Mouse (Mus musculus): ENCODE results near the gene Styxl1. TPM values are rescaled to one million over a fixed set of nuclear protein-coding genes. Genes with fewer than 3 reads are reported as not detected.

Styxl1 gene
- total RNA-seq, 2 experiments from 2014 or later = 0.27 to 0.73 TPM

GRCm38 (mm10) chr5:135725991-135726390, 52.2 kb downstream of the Styxl1 start:
- DNase-seq = no peak

DNA sequence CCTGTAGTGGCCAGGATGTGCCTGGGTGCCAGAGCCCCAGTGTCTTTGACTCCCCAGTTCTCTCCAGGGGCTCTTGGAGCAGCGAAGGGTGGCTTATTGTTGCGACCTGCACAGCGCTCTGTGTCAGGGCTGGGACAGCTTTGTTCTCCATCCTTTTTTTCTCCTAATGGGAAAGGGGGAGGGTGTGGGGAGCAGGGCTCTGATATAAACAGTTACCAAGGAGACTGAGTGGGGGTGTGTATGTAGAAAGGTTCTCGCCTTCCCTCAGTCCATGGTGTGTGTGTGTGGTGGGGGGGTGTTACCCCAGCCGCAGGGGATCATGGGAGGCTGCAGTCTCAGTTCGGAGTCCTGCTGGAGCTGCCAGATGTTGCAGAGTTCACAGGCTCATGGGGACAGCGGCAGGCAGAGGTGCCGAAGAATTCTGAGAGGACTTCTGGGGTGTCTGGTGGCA, 52.8 kb downstream of the Styxl1 start:
- peak; percentile 48 for DNase-seq

GRCm38 (mm10) chr5:135724536-135725322, 53.5 kb downstream of the Styxl1 start:
- DNase-seq = peak; percentile 56

- no peak for DNase-seq
Measured at GRCm38 (mm10) chr5:135723165-135723751, 54.9 kb downstream of the Styxl1 start.

DNA sequence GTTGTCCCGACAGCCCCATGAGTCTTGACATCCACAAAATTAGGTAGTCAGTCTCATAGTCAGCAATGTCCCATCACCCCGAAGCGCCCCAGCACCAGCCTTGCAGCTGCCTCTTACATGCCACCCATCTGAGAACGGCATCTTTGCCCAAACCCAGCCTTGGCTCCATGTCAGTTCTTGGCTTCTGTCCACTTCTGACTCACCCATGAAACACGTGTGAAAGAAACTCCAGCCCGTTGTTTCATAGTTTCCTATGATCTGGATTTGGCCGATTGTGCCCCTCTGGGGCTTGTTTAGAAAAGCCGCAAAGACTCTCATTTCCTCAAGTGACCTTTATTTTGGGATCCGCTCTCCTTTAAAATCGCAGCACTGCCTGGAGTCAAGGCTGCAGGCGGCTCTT, 56.1 kb downstream of the Styxl1 start:
- DNase-seq = peak; percentile 89

- no peak for DNase-seq
Measured at GRCm38 (mm10) chr5:135721076-135721475, 57.1 kb downstream of the Styxl1 start.

DNA sequence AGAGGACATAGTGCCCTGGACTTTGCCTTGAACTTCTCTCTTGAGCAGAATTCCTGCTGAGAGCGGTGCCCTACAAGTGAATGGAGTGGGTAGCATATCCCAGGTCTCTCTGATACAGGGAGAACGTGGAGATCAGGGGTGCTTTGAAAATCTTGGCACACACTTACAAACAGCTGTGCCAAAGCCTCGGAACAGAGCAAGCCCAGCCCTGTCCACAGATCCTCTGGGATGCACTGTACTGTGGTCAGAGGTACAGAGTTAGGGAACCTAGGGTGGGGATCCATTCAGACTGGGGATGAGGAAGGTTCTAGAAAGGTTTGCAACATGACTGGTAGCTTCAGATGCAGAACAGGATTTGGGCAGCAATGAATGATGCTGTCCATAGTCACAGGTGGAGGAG, 58.1 kb downstream of the Styxl1 start:
- DNase-seq = no peak

GRCm38 (mm10) chr5:135719586-135720120, 58.5 kb downstream of the Styxl1 start:
- DNase-seq = no peak

GRCm38 (mm10) chr5:135715624-135716023, 62.6 kb downstream of the Styxl1 start:
- peak; percentile 52 for DNase-seq

GRCm38 (mm10) chr5:135713441-135714218, 64.6 kb downstream of the Styxl1 start:
- DNase-seq = peak; percentile 86

DNA sequence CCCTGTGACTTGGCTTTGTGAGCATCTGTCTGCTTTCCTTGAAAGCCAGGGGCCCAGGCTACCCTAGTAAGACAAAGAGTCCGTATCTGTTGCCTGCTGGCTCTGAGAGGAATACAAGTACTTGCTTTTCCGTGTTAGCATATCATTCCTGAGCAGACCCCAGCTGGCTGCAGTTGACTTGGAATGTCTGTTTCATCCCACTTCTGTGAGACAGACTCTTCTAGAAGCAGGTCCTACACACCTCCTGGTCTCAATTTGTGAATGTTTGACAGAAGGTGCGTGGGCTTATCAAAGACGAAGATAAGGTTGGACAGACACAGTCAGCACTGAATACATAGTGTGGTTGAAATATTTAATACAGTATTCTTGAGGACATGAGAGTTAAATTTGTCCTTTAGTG, 65.4 kb downstream of the Styxl1 start:
- DNase-seq = no peak

DNA sequence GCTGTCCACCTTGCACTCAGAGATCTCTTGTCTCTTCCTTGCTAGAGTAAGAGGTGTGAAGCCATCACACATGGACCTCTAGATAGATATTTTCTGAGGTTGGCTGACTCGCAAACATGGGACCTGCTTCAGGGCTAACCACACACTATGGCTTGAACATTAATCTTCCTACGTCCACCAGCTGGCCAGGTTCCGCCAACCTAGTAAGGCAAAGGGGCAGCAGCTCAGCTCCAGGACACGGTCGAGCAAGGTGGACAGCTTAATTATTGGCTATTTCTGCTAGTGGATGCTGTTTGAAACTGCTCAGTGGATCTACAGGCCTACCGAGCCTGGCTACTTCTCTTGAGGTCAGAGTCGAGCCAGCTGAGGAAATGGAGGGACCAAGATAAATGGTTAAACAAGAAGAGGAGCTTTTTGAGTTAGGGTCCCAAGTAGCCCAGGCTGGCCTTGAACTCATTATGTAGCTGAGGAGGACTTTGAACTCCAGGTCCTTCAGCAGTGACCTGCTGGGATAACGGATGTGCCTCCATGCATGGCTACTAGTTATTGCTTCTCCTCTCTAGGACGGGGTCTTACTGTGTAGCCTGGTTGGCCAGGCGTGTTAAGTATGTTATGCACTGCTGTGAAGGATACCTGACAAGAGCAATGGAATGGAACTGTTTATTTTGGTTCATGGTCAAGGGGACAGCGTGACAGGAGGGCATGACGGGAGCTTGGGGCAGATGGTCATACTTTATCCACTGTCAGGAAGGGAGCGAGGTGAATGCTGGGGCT, 66.4 kb downstream of the Styxl1 start:
- DNase-seq = no peak

- DNase-seq = peak; percentile 72
Measured at GRCm38 (mm10) chr5:135710599-135711214, 67.5 kb downstream of the Styxl1 start.

- no peak for DNase-seq
Measured at GRCm38 (mm10) chr5:135709716-135710115, 68.5 kb downstream of the Styxl1 start.

DNA sequence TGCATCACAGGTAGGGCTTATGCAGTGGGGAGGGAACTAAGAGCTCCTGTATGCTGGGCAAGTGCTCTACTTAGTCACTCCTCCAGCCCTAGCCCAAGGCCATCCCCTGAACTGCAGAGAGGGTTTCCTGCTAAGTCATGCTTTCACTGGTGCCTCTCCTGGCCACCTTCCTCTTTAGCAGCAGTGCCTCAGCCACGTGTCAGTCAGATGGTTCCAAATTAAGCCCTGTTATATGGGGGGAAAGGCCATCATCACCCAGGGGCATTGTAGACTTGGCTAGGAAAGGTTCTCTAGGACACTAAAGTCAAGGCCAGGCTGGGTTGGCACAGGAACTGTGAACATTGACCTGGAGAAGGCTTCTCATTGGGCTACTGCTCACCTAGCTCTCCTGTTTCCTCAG, 70.3 kb downstream of the Styxl1 start:
- peak; percentile 72 for DNase-seq

- no peak for DNase-seq
Measured at GRCm38 (mm10) chr5:135707039-135707438, 71.1 kb downstream of the Styxl1 start.

DNA sequence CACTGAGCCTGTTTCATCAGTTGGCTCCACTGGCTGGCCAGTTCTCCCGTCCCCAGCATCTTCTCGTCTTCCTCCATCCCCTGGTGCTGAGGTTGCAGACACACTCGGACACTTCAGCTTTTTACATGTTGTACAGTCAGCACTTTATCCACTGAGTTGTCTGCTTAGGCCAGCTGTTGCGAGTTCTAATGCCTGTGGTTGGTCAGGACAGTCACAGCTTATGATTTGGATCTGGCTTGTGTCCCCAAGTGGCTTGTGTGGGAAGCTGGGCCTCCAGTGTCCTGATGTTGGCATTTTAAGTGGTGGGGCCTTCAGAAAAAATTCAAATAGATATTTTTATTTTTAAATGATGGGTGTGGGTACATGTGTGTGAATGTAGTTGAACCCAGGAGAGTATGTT, 72.8 kb downstream of the Styxl1 start:
- no peak for DNase-seq

DNA sequence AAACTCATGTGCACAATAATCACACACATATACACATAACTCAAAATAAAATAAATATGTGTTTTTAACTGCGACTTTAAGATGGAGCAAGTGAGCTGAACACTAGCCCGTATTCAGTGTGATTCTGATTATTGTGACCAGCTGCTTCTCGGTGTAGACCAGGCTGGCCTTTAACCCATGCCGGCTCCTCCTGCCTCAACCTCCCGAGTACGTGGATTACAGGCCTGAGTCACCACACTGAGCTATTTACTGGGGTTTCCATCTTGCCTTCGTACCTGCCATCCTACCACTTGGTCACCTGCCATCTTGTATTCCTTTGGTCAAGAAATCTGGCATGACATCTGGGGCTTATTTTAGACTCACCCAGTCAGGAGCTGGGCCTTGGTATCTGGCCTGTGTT, 74.8 kb downstream of the Styxl1 start:
- no peak for DNase-seq

- DNase-seq = peak; percentile 52
Measured at GRCm38 (mm10) chr5:135702682-135703192, 75.4 kb downstream of the Styxl1 start.

DNA sequence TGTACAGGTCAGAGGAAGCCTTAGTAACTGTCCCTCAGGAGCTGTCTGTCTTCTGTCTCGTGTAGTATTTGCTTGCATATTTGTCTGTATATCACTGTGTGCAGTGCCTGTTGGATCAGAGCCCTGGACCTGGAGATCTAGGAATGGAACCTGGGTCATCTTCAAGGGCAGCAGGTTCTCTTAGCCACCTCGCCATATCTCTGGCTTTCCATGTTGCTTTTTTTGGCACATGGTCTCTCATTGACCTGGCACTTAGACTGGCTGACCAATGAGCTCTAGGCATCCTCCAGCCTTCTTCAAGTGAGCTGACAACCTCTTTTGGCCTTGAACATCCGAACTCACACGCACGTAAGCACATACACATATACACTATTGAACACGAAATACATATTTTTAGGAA, 76.0 kb downstream of the Styxl1 start:
- DNase-seq = no peak

- DNase-seq = no peak
Measured at GRCm38 (mm10) chr5:135701601-135702000, 76.6 kb downstream of the Styxl1 start.

Measured in adrenal gland, postnatal 10 days (tissue).